Mouse (Mus musculus) ES-E14 (cell line): Measurements from ENCODE around the gene Zfp709.
"Not testable (repeated sequence)": the region's sequence is repeated elsewhere in the genome, so short reads cannot be mapped to it uniquely, and the experiment has no call there.

Experiments used
- CHD2 ChIP-seq: IDR thresholded peaks from 2 replicates; pipeline ENCODE4 v1.6.1; 2014; ENCODE audit warnings: mild to moderate bottlenecking, low read depth, low read length, inconsistent platforms
- HCFC1 ChIP-seq: IDR thresholded peaks from 2 replicates; pipeline ENCODE4 v1.6.1; 2012; ENCODE audit warnings: low read length, inconsistent platforms, borderline replicate concordance; ENCODE audit not compliant: insufficient read depth
- MAFK ChIP-seq: IDR thresholded peaks from 2 replicates; pipeline ENCODE4 v1.6.1; 2014; ENCODE audit warnings: mild to moderate bottlenecking, low read depth, low read length, inconsistent platforms; ENCODE audit not compliant: insufficient read depth
- ZC3H11A ChIP-seq: IDR thresholded peaks from 2 replicates; pipeline ENCODE4 v1.6.1; 2012; ENCODE audit warnings: low read depth, mild to moderate bottlenecking, inconsistent platforms, low read length, borderline replicate concordance
- ZNF384 ChIP-seq: IDR thresholded peaks from 2 replicates; pipeline ENCODE4 v1.6.1; 2012; ENCODE audit warnings: low read depth, low read length, inconsistent platforms

DNA sequence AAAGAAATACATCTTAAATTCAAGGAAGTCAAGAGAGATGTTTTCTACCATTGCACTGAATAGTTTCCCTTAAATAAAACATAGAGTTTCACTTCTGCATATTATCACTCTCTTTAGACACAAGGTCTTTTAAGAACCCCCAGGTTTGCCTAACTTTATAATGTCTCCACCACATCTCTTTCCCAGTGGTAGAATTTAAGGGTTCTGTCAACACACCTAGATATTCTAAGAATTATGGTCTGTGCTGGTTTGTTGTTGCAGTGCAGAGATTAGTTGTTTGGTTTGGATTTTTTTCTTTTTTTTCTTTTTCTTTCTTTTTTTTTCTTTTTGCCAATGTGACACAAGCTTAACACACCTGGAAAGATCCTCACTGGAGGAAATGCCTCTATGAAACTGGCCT lies 28.5 kb upstream of the Zfp709 start:
- TF ChIP-seq HCFC1, MAFK, ZNF384, CHD2, ZC3H11A: not testable (repeated sequence)
